Mouse (Mus musculus) lung, adult 2 months (tissue): Measurements from ENCODE around the gene Selenof. TPM values are rescaled to one million over a fixed set of nuclear protein-coding genes. Genes with fewer than 3 reads are reported as not detected.

Experiments used
- DNase-seq: peaks from one replicate; pipeline ENCODE4 v3.0.0; 2022
- H3K4me1 ChIP-seq: fragments of 200-500 bp; 2 replicates; pipeline ENCODE4 v1.6.1; 2011; ENCODE audit warnings: low read length; ENCODE audit not compliant: control insufficient read depth, insufficient read depth
- H3K4me3 ChIP-seq: fragments of 200-500 bp; replicated peaks from 2 replicates; pipeline ENCODE3; 2011; ENCODE audit warnings: low read depth, mild to moderate bottlenecking, control low read depth, low read length; ENCODE audit errors: extremely low read depth
- CTCF ChIP-seq: fragments of 200-500 bp; IDR thresholded peaks from 2 replicates; pipeline ENCODE4 v1.5.1; 2011; ENCODE audit warnings: mild to moderate bottlenecking, low read length, control low read depth; ENCODE audit not compliant: insufficient read depth
- POLR2A ChIP-seq: fragments of 200-500 bp; IDR thresholded peaks from 2 replicates; pipeline ENCODE4 v1.6.1; 2011; ENCODE audit warnings: low read depth, mild to moderate bottlenecking, control low read depth, low read length, borderline replicate concordance; ENCODE audit errors: extremely low read depth
- WGBS: fragments of 180-500 bp; shearing (Covaris S2); methylation state at CpG from one replicate; pipeline ENCODE4 v1.1.7; 2018; 5-methylcytosine and 5-hydroxymethylcytosine counted together
- polyA plus RNA-seq: library from polyadenylated mRNA; depleted of rRNA; stranded (reverse); fragments of >200 nt; gene quantifications from 2 replicates; pipeline ENCODE4 v1.2.3, GENCODE M21; 2012

Selenof gene
- polyA plus RNA-seq, 1 experiment = 228 TPM

DNA sequence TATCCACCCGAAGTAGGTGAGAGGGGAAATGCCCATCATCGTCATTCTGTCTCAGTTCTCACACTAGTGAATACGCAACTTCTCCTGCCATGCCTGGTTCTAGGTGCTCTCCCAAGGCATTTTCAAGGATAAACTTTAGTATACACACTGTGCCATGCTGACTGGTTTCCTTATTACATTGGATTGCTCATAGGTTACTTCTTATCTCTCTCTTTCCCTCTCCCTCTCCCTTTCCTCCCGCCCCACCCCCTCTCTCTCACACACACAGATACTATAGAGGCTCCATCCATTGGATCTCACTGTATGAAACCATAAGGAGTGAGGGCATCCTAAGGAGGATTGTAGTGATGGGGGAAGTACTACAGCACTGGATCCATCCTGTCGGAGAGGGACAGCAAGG lies 38.0 kb downstream of the Selenof start:
- H3K4me3 ChIP-seq = no peak overlapping the region
- peaks cover 3% of the 10 kb centered on the region; the same call in 1 of the 2 replicates for H3K4me1 ChIP-seq
- no peak for TF ChIP-seq POLR2A
- TF ChIP-seq CTCF = no peak
- DNase-seq = no peak
- 89% methylated on average over 5 of the region's 5 CpGs for WGBS

DNA sequence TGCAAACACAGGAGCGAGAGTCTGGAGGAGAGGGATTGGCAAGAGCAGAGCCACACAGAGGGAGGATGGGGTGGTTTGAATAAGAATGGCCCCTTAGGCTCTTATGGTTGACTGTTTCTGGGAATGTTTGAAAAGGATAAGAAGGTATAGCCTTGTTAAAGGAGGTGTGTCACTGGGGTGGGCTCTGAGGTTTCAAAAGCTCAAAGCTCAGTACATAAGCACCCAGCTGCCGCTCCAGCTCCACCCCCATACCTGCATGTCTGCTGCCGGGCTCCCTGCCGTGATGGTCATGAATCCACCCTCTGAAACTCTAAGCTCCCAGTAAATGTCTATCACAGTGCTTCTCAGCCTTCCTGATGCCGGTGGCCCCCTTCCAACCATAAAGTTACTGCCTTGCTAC lies 40.7 kb downstream of the Selenof start:
- 70% methylated on average over 5 of the region's 5 CpGs for WGBS
- no peaks in the 10 kb centered on the region for H3K4me1 ChIP-seq
- TF ChIP-seq CTCF (no peak), POLR2A (no peak)
- DNase-seq = no peak
- no peak overlapping the region for H3K4me3 ChIP-seq

DNA sequence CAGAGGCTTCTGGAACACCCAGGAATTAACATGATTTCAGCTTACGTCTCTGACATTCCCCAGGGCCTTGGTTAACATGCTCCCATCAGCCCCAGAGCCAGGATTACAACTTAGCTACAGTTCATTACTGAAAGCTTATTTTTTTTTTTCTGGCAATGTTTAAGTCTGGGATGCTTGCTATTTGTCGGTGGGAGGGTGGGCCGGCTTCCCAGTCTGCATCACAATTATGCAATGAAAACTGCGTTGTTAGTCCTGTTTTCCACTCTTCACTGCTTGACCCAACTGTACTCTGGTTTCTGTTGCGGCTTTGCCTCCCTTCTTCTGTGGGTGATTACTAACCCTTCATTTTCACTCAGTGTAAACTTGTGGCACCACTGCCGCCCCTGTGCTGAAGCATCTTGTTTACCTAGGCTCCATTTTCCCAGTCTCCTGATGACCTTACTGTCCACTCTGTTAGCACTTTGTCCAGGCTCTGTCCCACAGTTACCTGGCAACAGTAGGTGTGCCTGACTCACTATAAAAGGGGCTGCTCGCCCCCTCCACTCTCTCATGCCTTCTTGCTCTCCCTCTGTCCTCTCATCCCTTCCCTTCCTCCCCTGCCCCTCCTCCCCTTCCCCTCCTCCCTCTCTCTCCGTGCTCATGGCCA lies 41.6 kb downstream of the Selenof start:
- WGBS = 55% methylated on average over 8 of the region's 8 CpGs
- no peak for DNase-seq

DNA sequence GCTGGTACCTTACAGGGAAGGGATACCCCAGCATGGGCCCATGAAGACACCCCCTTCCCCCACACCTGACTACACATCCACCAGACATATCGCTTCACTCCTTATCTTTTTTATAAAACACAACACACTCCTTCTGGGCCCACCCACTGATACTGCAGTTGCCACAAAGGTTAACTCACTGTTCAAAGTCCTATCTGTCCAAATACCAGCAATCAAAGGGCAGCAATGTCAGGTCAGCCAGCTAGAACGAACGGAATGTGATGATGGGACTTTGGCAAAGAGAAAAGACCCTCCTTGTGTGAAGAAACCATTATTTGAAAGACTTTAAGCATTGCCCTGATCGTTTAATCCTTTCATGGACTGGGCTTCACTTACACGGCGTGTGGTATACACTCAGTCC lies 42.3 kb downstream of the Selenof start:
- Histone ChIP-seq H3K4me1 (peaks cover 3% of the 10 kb centered on the region; the same call in 1 of the 2 replicates), H3K4me3 (no peak overlapping the region)
- 60% methylated on average over 6 of the region's 6 CpGs for WGBS
- no peak for DNase-seq
- TF ChIP-seq POLR2A (no peak), CTCF (no peak)

More for the DNA sequence above, 41.6 kb downstream of the Selenof start:
- Histone ChIP-seq H3K4me1 (no peaks in the 10 kb centered on the region), H3K4me3 (no peak overlapping the region)
- TF ChIP-seq CTCF (no peak), POLR2A (no peak)

DNA sequence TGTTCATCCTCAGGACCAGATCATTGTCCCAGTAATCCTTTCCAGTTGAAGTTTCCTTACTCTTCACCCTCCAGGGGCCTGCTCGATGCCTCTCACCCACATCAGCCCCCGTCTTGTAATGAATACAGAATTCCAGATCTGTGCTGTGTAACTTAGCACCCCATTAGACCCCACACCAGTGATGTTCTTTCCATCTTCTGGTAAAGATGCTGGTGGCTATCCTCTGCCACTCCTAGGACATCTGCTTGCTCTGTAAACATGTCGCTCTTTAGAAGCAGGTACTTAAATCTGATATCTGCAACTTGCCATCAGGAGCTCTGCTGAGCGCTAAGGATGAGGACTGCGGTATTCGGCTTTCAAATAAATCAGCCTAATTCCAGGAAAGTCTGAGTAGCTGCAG lies 44.2 kb downstream of the Selenof start:
- Histone ChIP-seq H3K4me3 (no peak overlapping the region), H3K4me1 (peaks cover 3% of the 10 kb centered on the region; the same call in 1 of the 2 replicates)
- 57% methylated on average over 6 of the region's 6 CpGs for WGBS
- TF ChIP-seq POLR2A (no peak), CTCF (no peak)
- DNase-seq = no peak

DNA sequence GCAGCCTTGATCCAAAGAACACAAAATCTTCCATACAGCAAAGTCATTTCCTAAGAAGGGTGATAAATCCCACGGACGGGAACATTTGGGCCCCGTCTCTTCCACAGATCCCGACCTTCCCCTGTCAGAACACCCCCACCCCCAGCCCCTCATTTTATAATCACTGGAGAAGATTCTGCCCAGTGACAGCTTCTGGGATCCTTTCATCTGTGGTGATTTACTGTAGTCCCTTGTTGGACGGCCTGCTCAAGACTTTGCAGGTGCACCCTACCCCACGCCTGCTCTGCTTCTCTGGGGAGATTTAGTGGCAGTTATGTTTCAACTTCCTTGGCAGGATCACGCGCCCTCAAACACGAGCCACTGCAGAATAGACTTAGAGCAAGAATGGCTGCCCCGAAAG lies 44.6 kb downstream of the Selenof start:
- peaks cover 3% of the 10 kb centered on the region; the same call in 1 of the 2 replicates for H3K4me1 ChIP-seq
- H3K4me3 ChIP-seq = no peak overlapping the region
- no peak for DNase-seq
- no peak for TF ChIP-seq CTCF
- no peak for TF ChIP-seq POLR2A
- 71% methylated on average over 10 of the region's 10 CpGs for WGBS

DNA sequence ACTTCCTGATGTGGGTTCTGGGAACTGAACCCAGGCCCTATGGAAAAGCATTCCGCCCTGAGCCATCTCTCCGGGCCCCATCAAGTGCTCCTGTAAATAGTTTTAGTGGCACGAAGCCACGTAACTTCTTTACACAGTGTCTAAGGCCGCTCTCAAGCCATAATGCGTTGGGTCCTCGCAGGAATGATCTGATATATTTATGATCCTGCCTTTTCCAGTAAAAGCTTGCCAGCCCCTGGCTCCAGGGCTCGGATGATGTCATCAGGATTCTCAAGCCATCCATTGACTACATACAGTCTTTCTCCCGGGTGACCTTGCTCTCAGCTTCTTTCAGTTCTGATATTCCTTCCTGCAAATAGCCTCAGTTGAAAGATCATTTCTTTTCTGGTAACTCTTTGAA lies 45.4 kb downstream of the Selenof start:
- Histone ChIP-seq H3K4me3 (no peak overlapping the region), H3K4me1 (peaks cover 3% of the 10 kb centered on the region; the same call in 1 of the 2 replicates)
- WGBS = 62% methylated on average over 9 of the region's 9 CpGs
- no peak for TF ChIP-seq POLR2A
- TF ChIP-seq CTCF = no peak
- no peak for DNase-seq

DNA sequence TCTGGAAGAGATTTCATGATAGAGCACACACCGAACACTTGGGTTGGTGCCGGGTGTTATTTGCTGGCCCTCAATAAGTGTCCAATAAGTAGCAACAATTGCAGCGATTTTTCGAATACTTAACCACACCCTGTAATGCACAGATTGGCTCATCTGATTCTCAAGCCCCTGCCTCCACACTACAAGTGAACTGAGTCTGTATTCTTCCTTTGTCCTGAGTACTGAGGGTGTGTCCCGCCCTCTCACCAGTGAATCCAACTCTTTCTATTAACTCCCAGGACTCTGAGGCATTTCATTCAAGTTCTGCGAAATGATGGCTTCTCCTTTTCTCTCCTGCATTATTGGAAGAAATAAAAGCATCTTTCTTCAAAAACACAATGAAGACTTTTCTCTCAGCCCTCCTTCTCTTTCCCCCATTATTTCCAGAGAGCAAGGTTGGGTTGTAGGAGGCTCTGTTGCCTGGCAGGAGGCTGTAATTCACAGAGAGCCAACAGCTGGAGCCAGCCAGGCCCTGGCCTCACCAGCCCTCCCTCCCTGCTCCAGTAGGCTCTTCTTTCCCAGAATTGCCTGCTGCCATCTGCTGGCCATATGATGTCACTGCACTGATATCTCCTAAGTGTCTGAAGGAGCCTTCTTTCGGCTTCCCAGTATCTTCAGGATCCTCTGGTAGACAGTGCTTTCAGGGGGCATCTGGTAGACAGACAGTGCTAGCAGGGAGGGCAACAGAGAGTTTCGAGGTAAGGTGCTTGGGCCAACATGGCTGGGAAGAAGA lies 46.7 kb downstream of the Selenof start:
- peak; percentile 82 for TF ChIP-seq CTCF
- no peak for TF ChIP-seq POLR2A
- H3K4me1 ChIP-seq = peaks cover 3% of the 10 kb centered on the region; the same call in 1 of the 2 replicates
- no peak overlapping the region for H3K4me3 ChIP-seq
- DNase-seq = peak; percentile 75
- 53% methylated on average over 8 of the region's 8 CpGs for WGBS

DNA sequence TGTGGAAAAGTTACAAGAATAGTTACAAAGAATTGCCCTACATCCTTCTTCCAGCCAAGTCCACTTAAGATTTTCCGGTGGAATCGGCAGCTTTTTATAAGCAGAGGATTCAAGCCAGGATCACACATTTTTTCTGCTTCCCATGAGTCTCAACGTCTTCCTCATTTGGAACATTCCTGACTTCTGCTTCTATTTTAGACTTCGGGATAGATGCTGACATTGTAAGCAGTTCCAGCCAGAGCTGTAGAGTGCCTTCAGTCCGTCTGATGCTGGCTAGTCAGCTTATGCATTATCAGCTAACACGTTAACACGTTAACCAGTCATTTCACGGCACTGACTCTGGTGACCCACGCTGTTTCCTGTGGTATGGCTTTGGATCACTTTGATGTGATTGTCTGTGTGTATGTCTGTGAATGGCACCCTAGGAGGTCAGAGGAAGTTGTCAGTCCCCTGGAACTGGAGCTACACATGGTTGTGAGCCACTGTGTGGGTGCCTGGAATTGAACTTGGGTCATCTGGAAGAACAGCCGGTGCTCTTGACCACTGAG lies 47.6 kb downstream of the Selenof start:
- Histone ChIP-seq H3K4me1 (peaks cover 3% of the 10 kb centered on the region; the same call in 1 of the 2 replicates), H3K4me3 (no peak overlapping the region)
- TF ChIP-seq POLR2A = no peak
- TF ChIP-seq CTCF = no peak
- WGBS = 45% methylated on average over 10 of the region's 10 CpGs
- DNase-seq = no peak
